Mouse (Mus musculus): ENCODE results near the gene Eif4e2. TPM values are rescaled to one million over a fixed set of nuclear protein-coding genes. Genes with fewer than 3 reads are reported as not detected.

Eif4e2 gene
- polyA plus RNA-seq, 1 experiment from 2014 or later, result 167 TPM

GRCm38 (mm10) chr1:87239056-87239455 lies 25.3 kb downstream of the Eif4e2 start:
- H3K36me3 ChIP-seq, result peaks cover 46% of the 10 kb centered on the region
- WGBS, result 61% methylated on average over 8 of the region's 8 CpGs

GRCm38 (mm10) chr1:87243021-87243420 lies 29.3 kb downstream of the Eif4e2 start:
- ATAC-seq (ENCODE audit: insufficient number of reproducible peaks, insufficient read depth, low FRiP score, low TSS enrichment, low read depth), result no peak
- H3K4me1 ChIP-seq, result 0 out of 2 replicates have a peak, but pooled peaks cover 3% of the 10 kb centered on the region
- H3K9ac ChIP-seq, result no peak overlapping the region
- H3K4me3 ChIP-seq, result no peak overlapping the region
- no peaks in the 10 kb centered on the region for H3K9me3 ChIP-seq
- no peaks in the 10 kb centered on the region for H3K27me3 ChIP-seq
- H3K36me3 ChIP-seq, result peaks cover 17% of the 10 kb centered on the region
- no peak overlapping the region for H3K4me2 ChIP-seq
- H3K27ac ChIP-seq, result no peak overlapping the region
- WGBS, result 78% methylated on average over 8 of the region's 8 CpGs

More at GRCm38 (mm10) chr1:87239056-87239455, 25.3 kb downstream of the Eif4e2 start:
- ATAC-seq (ENCODE audit: insufficient number of reproducible peaks, insufficient read depth, low FRiP score, low TSS enrichment, low read depth), result no peak
- H3K4me3 ChIP-seq, result no peak overlapping the region
- no peak overlapping the region for H3K9ac ChIP-seq
- H3K9me3 ChIP-seq, result no peaks in the 10 kb centered on the region
- H3K27me3 ChIP-seq, result no peaks in the 10 kb centered on the region
- no peaks in the 10 kb centered on the region for H3K4me1 ChIP-seq
- H3K4me2 ChIP-seq, result no peak overlapping the region
- no peak overlapping the region for H3K27ac ChIP-seq

- Histone ChIP-seq H3K27ac (no peak overlapping the region), H3K9ac (no peak overlapping the region), H3K4me2 (no peak overlapping the region), H3K27me3 (no peaks in the 10 kb centered on the region), H3K36me3 (0 out of 2 replicates have a peak, but pooled peaks cover 3% of the 10 kb centered on the region), H3K4me1 (0 out of 2 replicates have a peak, but pooled peaks cover 3% of the 10 kb centered on the region), H3K4me3 (no peak overlapping the region), H3K9me3 (no peaks in the 10 kb centered on the region)
- WGBS, result 42% methylated on average over 1 of the region's 1 CpGs
- no peak for ATAC-seq (ENCODE audit: insufficient number of reproducible peaks, insufficient read depth, low FRiP score, low TSS enrichment, low read depth)
These were observed 31.7 kb downstream of the Eif4e2 start for GRCm38 (mm10) chr1:87245430-87245829.

GRCm38 (mm10) chr1:87245929-87246815 lies 32.5 kb downstream of the Eif4e2 start:
- ATAC-seq (ENCODE audit: insufficient number of reproducible peaks, insufficient read depth, low FRiP score, low TSS enrichment, low read depth), result peak; percentile 54
- Histone ChIP-seq H3K4me3 (no peak overlapping the region), H3K4me2 (peak overlapping the region; percentile 49), H3K4me1 (0 out of 2 replicates have a peak, but pooled peaks cover 3% of the 10 kb centered on the region), H3K9ac (no peak overlapping the region), H3K9me3 (no peaks in the 10 kb centered on the region), H3K27ac (no peak overlapping the region), H3K27me3 (no peaks in the 10 kb centered on the region), H3K36me3 (0 out of 2 replicates have a peak, but pooled peaks cover under 1% of the 10 kb centered on the region)
- WGBS, result 26% methylated on average over 22 of the region's 22 CpGs

- Histone ChIP-seq H3K4me1 (no peaks in the 10 kb centered on the region), H3K36me3 (no peaks in the 10 kb centered on the region), H3K27me3 (no peaks in the 10 kb centered on the region), H3K27ac (no peak overlapping the region), H3K9me3 (no peaks in the 10 kb centered on the region), H3K4me3 (no peak overlapping the region), H3K9ac (no peak overlapping the region), H3K4me2 (no peak overlapping the region)
- ATAC-seq (ENCODE audit: insufficient number of reproducible peaks, insufficient read depth, low FRiP score, low TSS enrichment, low read depth), result no peak
- WGBS, result 47% methylated on average over 5 of the region's 5 CpGs
These were observed 38.4 kb downstream of the Eif4e2 start for GRCm38 (mm10) chr1:87252040-87252609.

- H3K27ac ChIP-seq, result no peak overlapping the region
- no peak overlapping the region for H3K4me2 ChIP-seq
- H3K27me3 ChIP-seq, result peaks cover 27% of the 10 kb centered on the region
- H3K4me1 ChIP-seq, result no peaks in the 10 kb centered on the region
- H3K36me3 ChIP-seq, result no peaks in the 10 kb centered on the region
- no peak overlapping the region for H3K4me3 ChIP-seq
- ATAC-seq (ENCODE audit: insufficient number of reproducible peaks, insufficient read depth, low FRiP score, low TSS enrichment, low read depth), result no peak
- no peaks in the 10 kb centered on the region for H3K9me3 ChIP-seq
- 65% methylated on average over 4 of the region's 4 CpGs for WGBS
- no peak overlapping the region for H3K9ac ChIP-seq
These were observed 41.5 kb downstream of the Eif4e2 start for GRCm38 (mm10) chr1:87255173-87255572.

GRCm38 (mm10) chr1:87257691-87258090 lies 44.0 kb downstream of the Eif4e2 start:
- Histone ChIP-seq H3K27me3 (peaks cover 53% of the 10 kb centered on the region), H3K27ac (no peak overlapping the region), H3K9ac (no peak overlapping the region), H3K4me3 (no peak overlapping the region), H3K4me1 (no peaks in the 10 kb centered on the region), H3K36me3 (no peaks in the 10 kb centered on the region), H3K4me2 (no peak overlapping the region), H3K9me3 (no peaks in the 10 kb centered on the region)
- 21% methylated on average over 11 of the region's 11 CpGs for WGBS
- no peak for ATAC-seq (ENCODE audit: insufficient number of reproducible peaks, insufficient read depth, low FRiP score, low TSS enrichment, low read depth)

GRCm38 (mm10) chr1:87258484-87258883 lies 44.8 kb downstream of the Eif4e2 start:
- Histone ChIP-seq H3K9me3 (no peaks in the 10 kb centered on the region), H3K4me2 (no peak overlapping the region), H3K36me3 (no peaks in the 10 kb centered on the region), H3K27me3 (peaks cover 60% of the 10 kb centered on the region), H3K9ac (no peak overlapping the region), H3K4me3 (no peak overlapping the region), H3K4me1 (peaks cover 4% of the 10 kb centered on the region; the same call in 1 of the 2 replicates), H3K27ac (no peak overlapping the region)
- WGBS, result 24% methylated on average over 14 of the region's 14 CpGs
- ATAC-seq (ENCODE audit: insufficient number of reproducible peaks, insufficient read depth, low FRiP score, low TSS enrichment, low read depth), result no peak

- H3K4me1 ChIP-seq, result peaks cover 10% of the 10 kb centered on the region
- H3K36me3 ChIP-seq, result no peaks in the 10 kb centered on the region
- no peak overlapping the region for H3K4me2 ChIP-seq
- peaks cover 69% of the 10 kb centered on the region for H3K27me3 ChIP-seq
- H3K9ac ChIP-seq, result no peak overlapping the region
- no peak overlapping the region for H3K4me3 ChIP-seq
- WGBS, result 83% methylated on average over 2 of the region's 2 CpGs
- no peak overlapping the region for H3K27ac ChIP-seq
- H3K9me3 ChIP-seq, result no peaks in the 10 kb centered on the region
- ATAC-seq (ENCODE audit: insufficient number of reproducible peaks, insufficient read depth, low FRiP score, low TSS enrichment, low read depth), result no peak
These were observed 45.6 kb downstream of the Eif4e2 start for GRCm38 (mm10) chr1:87259316-87259715.

GRCm38 (mm10) chr1:87263257-87263656 lies 49.5 kb downstream of the Eif4e2 start:
- ATAC-seq (ENCODE audit: insufficient number of reproducible peaks, insufficient read depth, low FRiP score, low TSS enrichment, low read depth), result no peak
- 0 out of 2 replicates have a peak overlapping the region, but pooled peaks have one; percentile 54 for H3K4me3 ChIP-seq

GRCm38 (mm10) chr1:87263796-87264133 lies 50.1 kb downstream of the Eif4e2 start:
- Histone ChIP-seq H3K9ac (no peak overlapping the region), H3K27ac (no peak overlapping the region), H3K4me1 (peaks cover 21% of the 10 kb centered on the region), H3K27me3 (peaks cover 94% of the 10 kb centered on the region), H3K4me3 (peak overlapping the region; percentile 54), H3K4me2 (peak overlapping the region; percentile 98), H3K36me3 (no peaks in the 10 kb centered on the region), H3K9me3 (no peaks in the 10 kb centered on the region)
- no peak for ATAC-seq (ENCODE audit: insufficient number of reproducible peaks, insufficient read depth, low FRiP score, low TSS enrichment, low read depth)
- under 1% methylated on average over 12 of the region's 12 CpGs for WGBS

More at GRCm38 (mm10) chr1:87263257-87263656, 49.5 kb downstream of the Eif4e2 start:
- no peak overlapping the region for H3K27ac ChIP-seq
- WGBS, result 3% methylated on average over 9 of the region's 9 CpGs
- H3K36me3 ChIP-seq, result no peaks in the 10 kb centered on the region
- no peak overlapping the region for H3K9ac ChIP-seq
- H3K9me3 ChIP-seq, result no peaks in the 10 kb centered on the region
- H3K4me2 ChIP-seq, result no peak overlapping the region
- peaks cover 21% of the 10 kb centered on the region for H3K4me1 ChIP-seq
- H3K27me3 ChIP-seq, result peaks cover 94% of the 10 kb centered on the region
